In genomic region chr10:63135680-63136079, GRCm38 (mm10) we compare ENCODE assay signal across 21 mouse cellular contexts. TPM values are rescaled to one million over a fixed set of nuclear protein-coding genes. Genes with fewer than 3 reads are reported as not detected.
"Had no signal": no experiment of that assay in that cellular context is flagged by ENCODE, and none has a peak within 500 bp of the region (broad histone marks: within the 10 kb centered on the region; RNA-seq: fewer than 3 reads in every experiment).

No protein-coding gene starts in this region.

- DNase-seq: kidney, adult 9 months; kidney, postnatal 36 days; left cerebral cortex, postnatal 4 days; lung, adult 2 months; lung, postnatal 4 days; thymus, adult 2 months; thymus, postnatal 25 days had no signal

- H3K36me3 ChIP-seq: liver, embryonic 15.5 days; midbrain, embryonic 10.5 days; midbrain, embryonic 15.5 days; neural tube, embryonic 12.5 days; stomach, embryonic 15.5 days had no signal

- H3K4me1 ChIP-seq: liver, embryonic 15.5 days; midbrain, embryonic 10.5 days; midbrain, embryonic 15.5 days; neural tube, embryonic 12.5 days; stomach, embryonic 15.5 days had no signal

- H3K27ac ChIP-seq: kidney, postnatal 0 days; liver, embryonic 15.5 days; midbrain, embryonic 10.5 days; midbrain, embryonic 15.5 days; neural tube, embryonic 12.5 days; stomach, embryonic 15.5 days had no signal

- H3K9me3 ChIP-seq: liver, embryonic 15.5 days; midbrain, embryonic 10.5 days; midbrain, embryonic 15.5 days; neural tube, embryonic 12.5 days; stomach, embryonic 15.5 days had no signal

- H3K4me3 ChIP-seq: liver, embryonic 15.5 days; midbrain, embryonic 10.5 days; midbrain, embryonic 15.5 days; neural tube, embryonic 12.5 days; stomach, embryonic 15.5 days had no signal

- H3K27me3 ChIP-seq: liver, embryonic 15.5 days; midbrain, embryonic 15.5 days; neural tube, embryonic 12.5 days; stomach, embryonic 15.5 days had no signal

RNA-seq across cellular contexts. Expression of gene Atoh7, which starts 36.2 kb away (rescaled TPM):
- total RNA-seq: megakaryocyte, adult 5-6 weeks; monocyte, adult 5-6 weeks; neutrophil, adult 5-6 weeks had no signal
- polyA plus RNA-seq: intestine, postnatal 0 days; liver, embryonic 11.5 days; liver, embryonic 15.5 days; lung, adult 2 months; lung, postnatal 0 days; spleen, adult 2 months; testis, adult 2 months had no signal
